Mouse (Mus musculus) lung, postnatal 0 days (tissue): ENCODE results near the gene Cnga3. TPM values are rescaled to one million over a fixed set of nuclear protein-coding genes. Genes with fewer than 3 reads are reported as not detected.

Experiments used
- ATAC-seq: fragments of 200-750 bp; cut with Nextera tagmentation; 2 replicates; pipeline ENCODE4 v1.8.0; 2017; ENCODE audit warnings: moderate library complexity
- DNase-seq: peaks from one replicate; pipeline ENCODE4 v3.0.0-alpha.2; 2016; ENCODE audit warnings: low spot score
- H3K27ac ChIP-seq: fragments of 300-500 bp; sonication (generic); 2 replicates; pipeline ENCODE4 v1.5.1; 2014; ENCODE audit warnings: antibody characterized with exemption, mild to moderate bottlenecking, low read length, mixed read lengths
- H3K27me3 ChIP-seq: fragments of 300-500 bp; sonication (generic); replicated peaks from 2 replicates; pipeline ENCODE4 v1.6.1; 2014; ENCODE audit warnings: low read length, mixed read lengths; ENCODE audit not compliant: insufficient read depth
- H3K36me3 ChIP-seq: fragments of 300-500 bp; sonication (generic); 2 replicates; pipeline ENCODE4 v1.6.1; 2014; ENCODE audit warnings: low read length, mixed read lengths; ENCODE audit not compliant: insufficient read depth
- H3K4me1 ChIP-seq: fragments of 300-500 bp; sonication (generic); 2 replicates; pipeline ENCODE4 v1.6.1; 2014; ENCODE audit warnings: antibody characterized with exemption, low read depth, low read length, mixed read lengths; ENCODE audit not compliant: insufficient read depth
- H3K4me2 ChIP-seq: fragments of 300-500 bp; sonication (generic); replicated peaks from 2 replicates; pipeline ENCODE4 v1.6.1; 2014; ENCODE audit warnings: low read depth, mild to moderate bottlenecking, low read length, moderate library complexity, mixed read lengths
- H3K4me3 ChIP-seq: fragments of 300-500 bp; sonication (generic); 2 replicates; pipeline ENCODE4 v1.5.1; 2014; ENCODE audit warnings: low read depth, low read length
- H3K9ac ChIP-seq: fragments of 300-500 bp; sonication (generic); replicated peaks from 2 replicates; pipeline ENCODE4 v1.6.1; 2014; ENCODE audit warnings: low read depth, mild to moderate bottlenecking
- H3K9me3 ChIP-seq: fragments of 300-500 bp; sonication (generic); 2 replicates; pipeline ENCODE4 v1.6.1; 2016; ENCODE audit warnings: low read length, mixed read lengths
- CTCF ChIP-seq: IDR thresholded peaks from 2 replicates; pipeline ENCODE4 v1.5.1; 2016; ENCODE audit warnings: antibody characterized with exemption, mild to moderate bottlenecking
- EP300 ChIP-seq: IDR thresholded peaks from 2 replicates; pipeline ENCODE4 v1.6.1; 2016; ENCODE audit warnings: antibody characterized with exemption, mild to moderate bottlenecking, control low read depth
- WGBS: fragments of 180-500 bp; shearing (Covaris S2); extraction: QIAGEN DNeasy Blood & Tissue Kit; methylation state at CpG from one replicate; pipeline ENCODE4 v1.1.7; 2014; 5-methylcytosine and 5-hydroxymethylcytosine counted together
- polyA plus RNA-seq: library from polyadenylated mRNA; unstranded; fragments of >200 nt; fragmentation: Nextera tagmentation; extraction: Ambion mirVana; gene quantifications from 2 replicates; pipeline ENCODE4 v1.2.1, GENCODE M21; 2015

The Cnga3 gene
- polyA plus RNA-seq, 1 experiment from 2014 or later = not detected

DNA sequence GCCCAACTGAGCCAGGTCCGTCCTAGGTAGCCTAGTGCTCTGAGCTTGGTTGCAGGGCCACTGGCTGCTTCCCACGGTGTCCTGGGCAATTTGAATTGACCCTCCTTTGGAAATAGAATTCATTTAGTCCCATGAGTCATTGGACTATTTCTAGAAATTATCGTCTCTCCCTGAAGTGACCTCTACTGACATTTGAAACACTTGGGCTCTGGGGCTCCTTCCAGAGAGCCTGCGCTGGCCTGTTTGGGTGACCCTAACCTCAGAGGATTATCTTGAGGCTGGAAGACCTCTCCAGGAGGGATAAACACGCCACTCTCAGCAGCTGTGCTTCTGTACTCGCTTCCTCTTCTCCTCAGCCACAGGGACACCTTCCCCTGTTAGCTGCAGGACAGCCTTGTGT lies 16.2 kb downstream of the Cnga3 start:
- H3K4me2 ChIP-seq = no peak overlapping the region
- no peak for DNase-seq
- no peaks in the 10 kb centered on the region for H3K9me3 ChIP-seq
- TF ChIP-seq CTCF (no peak), EP300 (no peak)
- no peak overlapping the region for H3K9ac ChIP-seq
- no peaks in the 10 kb centered on the region for H3K36me3 ChIP-seq
- no peak overlapping the region for H3K27ac ChIP-seq
- H3K27me3 ChIP-seq = no peaks in the 10 kb centered on the region
- ATAC-seq = no peak
- WGBS = 61% methylated on average over 6 of the region's 6 CpGs
- no peak overlapping the region for H3K4me3 ChIP-seq
- no peaks in the 10 kb centered on the region for H3K4me1 ChIP-seq

DNA sequence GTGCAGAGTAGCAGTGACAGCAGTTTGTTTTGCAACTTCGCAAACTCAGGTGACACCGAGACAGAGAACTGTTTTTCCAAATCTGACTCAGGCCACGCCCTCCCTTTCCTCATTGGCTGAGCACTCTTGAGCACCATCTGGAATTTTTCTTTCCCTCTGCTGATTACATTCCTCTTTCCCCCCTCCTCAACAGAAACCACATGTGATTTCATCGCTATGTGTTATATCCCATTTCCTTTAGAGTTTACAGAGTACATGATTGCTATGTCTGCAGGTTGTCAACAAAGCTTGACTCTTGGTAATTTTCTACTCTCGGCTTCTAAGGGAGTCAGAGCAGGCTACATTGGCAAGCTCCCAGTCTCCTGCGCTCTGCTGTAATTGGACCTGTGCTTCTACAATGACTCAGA lies 17.1 kb downstream of the Cnga3 start:
- Histone ChIP-seq H3K4me3 (no peak overlapping the region; the same call in 1 of the 2 replicates), H3K4me1 (no peaks in the 10 kb centered on the region), H3K36me3 (no peaks in the 10 kb centered on the region), H3K9me3 (no peaks in the 10 kb centered on the region), H3K9ac (no peak overlapping the region), H3K27me3 (no peaks in the 10 kb centered on the region), H3K27ac (no peak overlapping the region), H3K4me2 (0 out of 2 replicates have a peak overlapping the region, but pooled peaks have one; percentile 17)
- WGBS = 35% methylated on average over 6 of the region's 6 CpGs
- DNase-seq (peak; percentile 72), ATAC-seq (peak; percentile 71)
- no peak for TF ChIP-seq EP300
- no peak for TF ChIP-seq CTCF

GRCm38 (mm10) chr1:37239045-37239635 lies 24.9 kb downstream of the Cnga3 start:
- Histone ChIP-seq H3K4me1 (no peaks in the 10 kb centered on the region), H3K9me3 (no peaks in the 10 kb centered on the region), H3K36me3 (no peaks in the 10 kb centered on the region), H3K27ac (no peak overlapping the region), H3K4me2 (no peak overlapping the region), H3K9ac (no peak overlapping the region), H3K27me3 (no peaks in the 10 kb centered on the region), H3K4me3 (no peak overlapping the region)
- ATAC-seq = no peak
- no peak for DNase-seq
- no peak for TF ChIP-seq EP300
- TF ChIP-seq CTCF = no peak
- WGBS = 71% methylated on average over 10 of the region's 10 CpGs

- DNase-seq (no peak), ATAC-seq (no peak)
- H3K27me3 ChIP-seq = no peaks in the 10 kb centered on the region
- no peak overlapping the region for H3K4me2 ChIP-seq
- no peaks in the 10 kb centered on the region for H3K9me3 ChIP-seq
- H3K9ac ChIP-seq = no peak overlapping the region
- H3K4me1 ChIP-seq = no peaks in the 10 kb centered on the region
- no peaks in the 10 kb centered on the region for H3K36me3 ChIP-seq
- H3K4me3 ChIP-seq = no peak overlapping the region
- no peak overlapping the region for H3K27ac ChIP-seq
- no peak for TF ChIP-seq CTCF
- TF ChIP-seq EP300 = no peak
- WGBS = 65% methylated on average over 8 of the region's 8 CpGs
Measured at GRCm38 (mm10) chr1:37242253-37242652, 28.0 kb downstream of the Cnga3 start.

DNA sequence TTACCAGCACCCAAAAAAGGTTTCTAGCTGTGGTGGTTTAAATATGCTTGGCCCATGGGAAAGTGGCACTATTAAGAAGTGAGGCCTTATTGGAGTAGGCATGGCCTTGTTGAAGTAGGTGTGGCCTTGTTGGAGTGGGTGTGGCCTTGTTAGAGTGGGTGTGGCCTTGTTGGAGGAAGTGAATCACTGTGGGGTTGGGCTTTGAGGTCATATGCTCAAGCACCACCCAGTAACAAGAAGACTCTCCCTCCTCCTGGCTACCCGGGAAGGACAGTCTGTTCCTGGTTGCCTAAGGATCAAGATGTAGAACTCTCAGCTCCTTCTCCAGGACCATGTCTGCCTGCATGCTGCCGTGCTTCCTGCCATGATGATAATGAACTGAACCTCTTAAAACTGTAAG lies 32.2 kb downstream of the Cnga3 start:
- TF ChIP-seq CTCF = no peak
- TF ChIP-seq EP300 = no peak
- Histone ChIP-seq H3K9me3 (no peaks in the 10 kb centered on the region), H3K4me2 (no peak overlapping the region), H3K9ac (no peak overlapping the region), H3K27me3 (no peaks in the 10 kb centered on the region), H3K4me1 (no peaks in the 10 kb centered on the region), H3K36me3 (no peaks in the 10 kb centered on the region), H3K4me3 (no peak overlapping the region), H3K27ac (no peak overlapping the region)
- DNase-seq (no peak), ATAC-seq (no peak)
- 79% methylated on average over 2 of the region's 2 CpGs for WGBS

DNA sequence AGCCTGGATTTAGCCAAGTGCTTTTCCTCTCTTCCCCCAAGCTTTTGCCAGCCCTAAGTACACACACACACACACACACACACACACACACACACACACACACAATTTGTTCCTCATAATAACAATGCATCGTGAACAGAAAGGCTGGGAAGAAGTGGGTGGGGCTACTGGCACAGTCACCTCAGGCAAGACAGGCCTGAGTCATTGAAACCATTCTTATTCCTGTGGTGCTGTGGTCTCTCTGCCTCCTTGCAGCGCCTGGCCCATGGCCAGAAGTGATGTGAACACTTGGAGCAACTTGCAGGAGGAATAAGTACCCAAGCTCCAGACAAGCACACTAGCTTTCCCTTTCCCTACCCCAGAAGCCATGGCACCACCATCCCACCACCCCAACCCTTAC lies 34.2 kb downstream of the Cnga3 start:
- Histone ChIP-seq H3K4me2 (no peak overlapping the region), H3K27ac (no peak overlapping the region), H3K4me3 (no peak overlapping the region), H3K27me3 (no peaks in the 10 kb centered on the region), H3K36me3 (no peaks in the 10 kb centered on the region), H3K4me1 (no peaks in the 10 kb centered on the region), H3K9ac (no peak overlapping the region), H3K9me3 (no peaks in the 10 kb centered on the region)
- peak; percentile 35 for DNase-seq
- 14% methylated on average over 2 of the region's 2 CpGs for WGBS
- ATAC-seq = peak; percentile 38; the same call in 1 of the 2 replicates
- no peak for TF ChIP-seq EP300
- TF ChIP-seq CTCF = no peak
